Mouse (Mus musculus) heart, embryonic 10.5 days (tissue): ENCODE results near the gene Blvrb. TPM values are rescaled to one million over a fixed set of nuclear protein-coding genes. Genes with fewer than 3 reads are reported as not detected.

Source experiments
- DNase-seq: peaks from one replicate; pipeline ENCODE4 v3.0.0-alpha.2; 2017; ENCODE audit warnings: low spot score
- H3K27ac ChIP-seq: fragments of 300-500 bp; sonication (generic); 2 replicates; pipeline ENCODE4 v1.5.1; 2016; ENCODE audit warnings: mild to moderate bottlenecking
- H3K27me3 ChIP-seq: fragments of 300-500 bp; sonication (generic); 2 replicates; pipeline ENCODE4 v1.6.1; 2016; ENCODE audit warnings: mild to moderate bottlenecking; ENCODE audit not compliant: poor library complexity, insufficient read depth, severe bottlenecking
- H3K36me3 ChIP-seq: fragments of 300-500 bp; sonication (generic); 2 replicates; pipeline ENCODE4 v1.6.1; 2016; ENCODE audit warnings: mild to moderate bottlenecking, moderate library complexity
- H3K4me1 ChIP-seq: fragments of 300-500 bp; sonication (generic); 2 replicates; pipeline ENCODE4 v1.6.1; 2016; ENCODE audit warnings: mild to moderate bottlenecking
- H3K4me3 ChIP-seq: fragments of 300-500 bp; sonication (generic); 2 replicates; pipeline ENCODE4 v1.5.1; 2016; ENCODE audit warnings: mild to moderate bottlenecking, moderate library complexity
- H3K9me3 ChIP-seq: fragments of 300-500 bp; sonication (generic); 2 replicates; pipeline ENCODE4 v1.6.1; 2016; ENCODE audit warnings: mild to moderate bottlenecking, moderate library complexity
- WGBS: fragments of 180-500 bp; shearing (Covaris S2); methylation state at CpG from one replicate; pipeline ENCODE4 v1.1.7; 2016; 5-methylcytosine and 5-hydroxymethylcytosine counted together
- polyA plus RNA-seq: library from polyadenylated mRNA; unstranded; fragments of >200 nt; fragmentation: Nextera tagmentation; extraction: Ambion mirVana; gene quantifications from 2 replicates; pipeline ENCODE4 v1.2.1, GENCODE M21; 2016

Gene Blvrb
- 88.8 and 94.6 TPM in 2 replicates for polyA plus RNA-seq

DNA sequence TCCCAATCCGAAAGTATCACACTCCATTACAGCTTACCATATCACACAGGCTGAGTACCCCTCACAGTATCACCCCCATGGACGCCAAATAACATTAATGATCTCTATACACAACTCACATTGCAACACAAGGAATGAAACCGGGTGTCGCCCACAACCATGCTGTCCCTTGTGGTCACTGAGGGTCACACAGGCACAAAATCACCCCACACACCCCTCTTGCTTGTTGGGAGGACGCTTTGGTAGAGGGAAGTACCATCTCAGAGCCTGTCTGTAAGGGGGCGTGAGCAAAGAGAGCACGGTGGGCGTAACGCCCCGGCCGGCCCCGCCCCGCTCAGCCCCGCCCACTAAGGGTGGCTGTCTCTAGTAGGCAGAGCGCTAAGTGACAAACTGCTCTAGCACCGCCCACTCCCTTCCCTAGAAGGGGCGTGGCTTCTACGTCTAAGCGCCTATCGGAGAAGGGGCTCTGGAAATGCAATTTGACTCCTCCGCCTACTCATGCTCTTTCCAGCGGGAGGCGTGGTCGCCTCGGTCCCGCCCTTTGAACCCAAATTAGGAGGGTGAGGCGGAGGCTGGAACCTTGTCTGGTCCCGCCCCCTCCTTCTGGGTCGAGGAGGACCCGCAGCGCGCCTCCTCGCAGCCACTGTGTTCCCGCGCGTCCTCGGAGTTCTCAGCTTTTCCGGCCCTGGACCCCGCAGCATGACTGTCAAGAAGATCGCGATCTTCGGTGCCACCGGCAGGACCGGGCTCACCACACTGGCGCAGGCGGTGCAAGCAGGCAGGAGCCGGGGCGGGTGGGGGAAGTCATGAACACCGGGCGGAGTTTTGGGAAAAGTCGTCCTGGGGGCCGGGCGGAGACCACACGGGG lies at the start of gene Blvrb, which contains the start of gene Sptbn4:
Gene Blvrb, plus strand, starts transcription at position 560 of the 868 bp plus-strand sequence.
Gene Sptbn4, minus strand, starts transcription at position 268 of the 868 bp plus-strand sequence.
- peaks cover 31% of the 10 kb centered on the region for H3K27me3 ChIP-seq
- peak within 1 kb of the TSS; percentile 86 for H3K27ac ChIP-seq
- H3K36me3 ChIP-seq: no peaks in the 10 kb centered on the region
- WGBS: under 1% methylated on average over 54 of the region's 54 CpGs
- H3K9me3 ChIP-seq: no peaks in the 10 kb centered on the region
- H3K4me1 ChIP-seq: peaks cover 24% of the 10 kb centered on the region
- H3K4me3 ChIP-seq: peak within 1 kb of the TSS; percentile 73
- peak; percentile 100 for DNase-seq

DNA sequence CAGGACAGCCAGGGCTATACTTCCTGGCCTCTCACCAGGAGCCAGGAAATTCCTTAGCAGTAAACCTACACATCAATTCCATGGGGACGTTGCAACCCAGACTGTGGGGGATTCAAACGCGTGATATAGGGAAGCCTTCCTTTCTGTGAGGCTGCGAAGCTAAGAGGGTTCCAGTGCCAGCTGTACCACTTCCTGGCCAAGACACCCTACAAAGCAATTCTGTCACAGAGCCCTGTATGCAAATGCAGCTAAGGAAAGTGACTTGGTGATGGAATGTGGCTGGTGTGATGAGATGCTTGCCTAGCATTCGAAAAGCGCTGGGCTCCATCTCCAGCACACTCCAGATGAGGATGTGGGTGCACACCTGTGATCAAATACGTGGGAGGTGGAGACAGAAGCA lies 47.2 kb upstream of the Blvrb start:
- DNase-seq: no peak
- no peak overlapping the region for H3K27ac ChIP-seq
- 74% methylated on average over 7 of the region's 7 CpGs for WGBS
- H3K9me3 ChIP-seq: no peaks in the 10 kb centered on the region
- no peaks in the 10 kb centered on the region for H3K36me3 ChIP-seq
- H3K4me1 ChIP-seq: peaks cover 18% of the 10 kb centered on the region
- peaks cover 97% of the 10 kb centered on the region for H3K27me3 ChIP-seq
- no peak overlapping the region for H3K4me3 ChIP-seq

DNA sequence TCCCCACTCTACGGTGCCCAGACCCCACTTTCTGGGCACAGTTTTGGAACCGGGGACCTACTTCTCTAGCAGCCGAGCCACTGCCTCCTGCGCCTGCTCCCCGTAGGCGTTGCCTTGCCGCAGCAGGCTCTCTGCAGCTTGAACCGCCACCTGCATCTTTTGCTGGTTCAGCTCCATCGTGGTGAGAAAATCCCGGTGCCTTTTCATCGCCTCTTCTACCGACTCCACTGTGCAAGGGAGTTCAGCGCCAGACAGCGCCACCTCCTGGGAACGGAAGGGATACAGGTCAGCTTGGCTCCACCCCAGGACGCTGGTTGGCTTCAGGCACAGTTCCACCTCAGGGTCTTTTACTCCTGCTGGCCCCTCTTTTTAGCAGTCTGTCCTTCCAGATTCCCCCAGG lies 45.1 kb upstream of the Blvrb start:
- Histone ChIP-seq H3K9me3 (no peaks in the 10 kb centered on the region), H3K4me3 (no peak overlapping the region), H3K36me3 (no peaks in the 10 kb centered on the region), H3K4me1 (peaks cover 8% of the 10 kb centered on the region), H3K27ac (no peak overlapping the region), H3K27me3 (peaks cover 97% of the 10 kb centered on the region)
- DNase-seq: no peak
- WGBS: 10% methylated on average over 16 of the region's 16 CpGs

DNA sequence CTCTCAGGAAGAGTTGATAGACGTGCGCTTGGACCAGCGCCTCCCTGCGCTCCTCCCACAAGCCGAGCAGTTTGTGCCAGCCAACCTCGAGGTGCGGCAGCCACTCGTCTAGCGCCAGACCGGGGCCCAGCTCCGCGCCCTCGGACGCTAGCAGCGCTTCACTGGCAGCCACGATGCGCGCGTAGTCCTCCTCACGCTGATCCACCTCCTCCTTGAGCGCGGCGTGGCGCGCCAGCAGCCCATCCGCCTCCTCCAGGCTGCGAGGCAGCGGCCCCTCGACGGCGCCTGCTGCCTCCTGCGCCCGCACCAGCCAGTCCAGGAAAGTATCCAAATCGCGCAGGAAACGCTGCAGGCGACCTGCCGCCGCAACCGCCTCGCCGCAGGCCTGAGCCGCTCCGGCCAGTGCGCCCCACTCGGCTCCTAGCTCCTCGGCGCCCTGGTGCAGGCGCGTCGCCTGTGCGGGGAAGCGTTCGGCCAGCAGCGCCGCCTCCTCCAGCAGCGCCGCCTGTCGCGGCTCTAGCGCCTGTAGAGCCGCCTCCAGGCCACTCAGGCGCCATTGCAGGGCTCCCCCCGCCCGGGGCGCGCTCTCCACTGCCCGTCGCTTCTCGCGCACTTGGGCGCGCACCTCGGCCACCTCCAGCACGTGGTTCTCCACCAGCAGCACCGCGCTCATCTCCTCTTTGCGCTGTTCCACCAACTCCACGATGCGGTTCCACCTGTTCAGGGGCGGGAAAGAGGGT lies 43.4 kb upstream of the Blvrb start:
- H3K36me3 ChIP-seq: no peaks in the 10 kb centered on the region
- H3K4me1 ChIP-seq: peaks cover 21% of the 10 kb centered on the region
- H3K27me3 ChIP-seq: peaks cover 98% of the 10 kb centered on the region
- DNase-seq: no peak
- H3K4me3 ChIP-seq: peak overlapping the region; percentile 45
- H3K9me3 ChIP-seq: no peaks in the 10 kb centered on the region
- 5% methylated on average over 81 of the region's 81 CpGs for WGBS
- peak overlapping the region; percentile 29; the same call in 1 of the 2 replicates for H3K27ac ChIP-seq

DNA sequence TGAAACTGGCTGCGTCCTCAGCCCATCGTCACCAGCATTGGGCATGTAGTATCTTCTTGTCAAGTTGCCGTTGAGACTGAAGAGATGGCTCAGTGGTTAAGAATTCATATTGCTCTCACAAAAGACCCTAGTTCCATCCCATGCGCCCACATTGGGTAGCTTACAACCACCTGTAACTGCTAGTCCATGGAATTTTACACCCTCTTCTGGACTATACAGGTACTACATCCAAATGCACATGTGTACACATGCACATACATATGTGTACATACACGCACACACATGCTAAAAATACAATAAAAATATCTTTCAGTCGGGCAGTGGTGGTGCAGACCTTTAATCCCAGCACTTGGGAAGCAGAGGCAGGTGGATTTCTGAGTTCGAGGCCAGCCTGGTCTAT lies 41.3 kb upstream of the Blvrb start:
- DNase-seq: no peak
- Histone ChIP-seq H3K9me3 (no peaks in the 10 kb centered on the region), H3K4me1 (peaks cover 21% of the 10 kb centered on the region), H3K36me3 (no peaks in the 10 kb centered on the region), H3K4me3 (no peak overlapping the region), H3K27me3 (peaks cover 98% of the 10 kb centered on the region), H3K27ac (no peak overlapping the region)
- WGBS: 74% methylated on average over 7 of the region's 7 CpGs

DNA sequence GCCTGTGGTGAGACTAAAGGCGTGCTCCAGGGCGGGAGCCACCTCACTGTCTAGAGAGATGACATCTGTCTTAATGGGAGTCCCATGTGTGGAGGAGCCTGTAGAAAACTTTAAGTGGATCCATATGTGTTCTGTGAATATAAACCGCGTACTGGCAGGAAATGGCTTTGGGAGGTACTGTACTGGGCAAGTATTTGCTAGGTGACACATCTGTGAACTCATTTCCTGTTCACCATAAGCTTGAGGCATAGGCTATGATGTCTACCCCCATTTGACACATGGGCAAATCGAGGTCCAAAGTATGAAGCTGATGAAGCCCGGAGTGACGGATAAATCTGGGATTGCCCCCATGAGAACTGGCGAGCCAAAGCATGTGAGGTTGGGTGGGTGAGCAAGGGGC lies 40.0 kb upstream of the Blvrb start:
- peak overlapping the region; percentile 66 for H3K4me3 ChIP-seq
- 56% methylated on average over 8 of the region's 8 CpGs for WGBS
- H3K4me1 ChIP-seq: peaks cover 21% of the 10 kb centered on the region
- no peaks in the 10 kb centered on the region for H3K9me3 ChIP-seq
- H3K36me3 ChIP-seq: no peaks in the 10 kb centered on the region
- peaks cover 84% of the 10 kb centered on the region for H3K27me3 ChIP-seq
- DNase-seq: no peak
- H3K27ac ChIP-seq: no peak overlapping the region

DNA sequence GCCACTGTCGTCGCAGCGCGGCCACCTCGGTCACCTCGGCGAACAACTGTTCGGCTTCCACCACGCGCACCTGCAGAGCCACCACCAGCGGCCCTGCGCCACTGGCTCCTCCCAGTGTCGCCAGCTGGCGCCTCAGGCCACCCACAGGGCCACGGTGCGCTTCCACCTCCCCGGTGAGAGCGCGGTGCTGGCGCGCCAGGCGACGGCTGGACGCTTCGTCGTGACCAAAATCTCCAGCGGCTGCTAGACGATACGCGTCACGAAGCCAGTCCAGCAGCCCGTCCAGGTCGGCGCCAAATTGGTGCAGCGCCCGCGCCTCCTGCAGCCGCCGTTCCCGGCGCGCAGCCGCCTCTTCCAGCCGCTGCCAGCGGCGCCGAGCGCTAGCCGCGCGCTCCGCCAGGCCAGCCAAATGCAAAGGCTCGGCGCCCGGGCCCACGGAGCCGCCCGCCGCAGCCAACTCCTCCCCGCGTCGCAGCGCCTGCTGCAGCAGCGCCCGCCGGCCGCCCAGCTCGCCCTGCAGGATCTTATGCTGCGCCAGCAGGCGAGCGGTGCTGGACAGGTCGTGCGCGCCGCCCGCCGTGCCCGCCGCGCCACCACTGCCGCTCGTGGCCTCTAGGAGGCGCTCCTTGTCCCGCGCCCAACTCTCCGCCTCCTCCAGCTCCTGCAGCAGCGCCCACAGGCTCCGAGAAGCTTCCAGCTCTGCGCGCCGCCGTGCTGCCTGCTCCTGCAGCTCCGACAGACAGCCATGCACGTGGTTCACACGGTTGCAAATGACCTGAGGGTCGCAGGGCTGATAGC lies 39.2 kb upstream of the Blvrb start:
- under 1% methylated on average over 96 of the region's 96 CpGs for WGBS
- peak; percentile 86 for DNase-seq

DNA sequence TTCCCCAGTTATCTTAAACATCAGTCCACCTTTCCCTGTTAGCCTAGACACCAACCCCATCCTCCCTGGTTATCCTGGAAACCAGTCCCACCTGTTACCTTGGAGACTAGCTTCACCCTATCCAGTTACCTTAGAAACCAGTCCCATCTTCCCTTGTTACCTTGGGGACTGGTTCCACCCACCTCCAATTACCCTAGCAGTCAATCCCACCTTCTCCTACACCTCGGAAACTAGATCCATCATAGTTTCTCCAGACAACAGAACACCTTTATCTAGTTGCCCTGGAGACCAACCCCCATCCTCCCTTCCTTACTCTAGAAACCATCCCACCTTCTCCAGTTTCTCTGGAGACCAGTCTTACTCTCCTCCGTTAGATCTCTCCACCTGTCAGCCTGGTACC lies 30.6 kb upstream of the Blvrb start:
- peaks cover 20% of the 10 kb centered on the region for H3K27me3 ChIP-seq
- H3K4me1 ChIP-seq: no peaks in the 10 kb centered on the region
- H3K27ac ChIP-seq: no peak overlapping the region
- H3K9me3 ChIP-seq: 0 out of 2 replicates have a peak, but pooled peaks cover 1% of the 10 kb centered on the region
- no peaks in the 10 kb centered on the region for H3K36me3 ChIP-seq
- DNase-seq: no peak
- 65% methylated on average over 2 of the region's 2 CpGs for WGBS
- no peak overlapping the region for H3K4me3 ChIP-seq

More for the DNA sequence above, 39.2 kb upstream of the Blvrb start:
- Histone ChIP-seq H3K9me3 (no peaks in the 10 kb centered on the region), H3K36me3 (no peaks in the 10 kb centered on the region), H3K4me3 (peak overlapping the region; percentile 66), H3K27ac (no peak overlapping the region), H3K4me1 (peaks cover 21% of the 10 kb centered on the region), H3K27me3 (peaks cover 77% of the 10 kb centered on the region)

DNA sequence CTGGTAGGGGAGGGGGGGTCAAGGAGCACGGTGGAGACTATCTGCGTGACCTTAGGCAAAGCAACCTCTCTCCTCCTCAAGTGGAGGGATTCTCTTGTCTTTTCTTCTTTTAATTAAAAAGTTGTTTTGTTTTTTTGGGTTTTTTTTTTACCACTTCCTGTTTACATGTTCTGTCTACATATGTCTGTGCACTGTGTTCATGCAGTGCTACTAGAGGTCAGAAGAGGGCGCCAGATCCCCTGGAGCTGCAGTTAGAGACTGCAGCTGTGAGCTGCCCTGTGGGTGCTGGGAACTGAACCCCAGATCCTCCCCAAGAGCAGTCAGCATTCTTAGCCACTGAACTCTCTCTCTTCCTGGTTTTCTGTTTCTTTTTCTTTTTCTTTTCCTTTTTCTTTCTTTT lies 28.7 kb upstream of the Blvrb start:
- WGBS: 65% methylated on average over 3 of the region's 3 CpGs
- no peak overlapping the region for H3K27ac ChIP-seq
- H3K9me3 ChIP-seq: 0 out of 2 replicates have a peak, but pooled peaks cover 5% of the 10 kb centered on the region
- H3K4me1 ChIP-seq: no peaks in the 10 kb centered on the region
- peaks cover 20% of the 10 kb centered on the region for H3K27me3 ChIP-seq
- no peak for DNase-seq
- H3K36me3 ChIP-seq: no peaks in the 10 kb centered on the region
- H3K4me3 ChIP-seq: no peak overlapping the region

DNA sequence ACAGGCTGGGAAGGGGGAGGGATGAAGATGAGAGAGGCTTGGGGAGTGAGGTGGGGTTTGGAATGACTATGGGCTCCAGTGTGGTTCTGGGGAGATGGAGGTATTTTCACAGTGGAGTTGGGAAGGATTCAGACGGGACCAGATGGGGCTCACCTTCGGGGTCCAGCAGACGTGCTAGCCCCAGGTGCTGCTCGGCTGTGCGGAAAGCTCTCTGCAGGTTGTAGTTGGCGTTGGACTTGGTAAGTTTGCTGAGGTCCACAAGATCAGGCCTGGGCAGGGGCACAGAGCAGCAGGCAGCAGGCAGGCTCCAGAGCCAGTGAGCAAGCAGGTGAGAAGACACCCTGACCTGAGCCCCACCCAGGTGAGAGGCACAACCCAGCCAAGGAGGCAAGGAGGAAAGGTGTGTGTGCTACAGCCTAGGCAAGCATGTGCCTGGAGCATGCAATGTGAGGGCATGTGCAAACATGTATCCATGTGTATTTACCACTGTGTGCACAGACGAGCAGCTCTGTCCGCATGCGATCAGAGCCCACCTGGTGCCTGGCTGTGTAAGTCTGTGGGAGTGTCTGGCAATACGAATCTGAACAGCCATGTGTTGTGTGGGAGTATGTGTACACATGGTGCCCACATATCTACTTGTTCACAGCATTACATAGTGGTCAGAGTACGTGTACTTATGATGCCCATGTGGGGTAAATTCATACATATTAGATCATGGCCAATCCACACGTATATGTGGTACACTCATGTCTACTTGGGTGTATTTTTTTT lies 24.0 kb upstream of the Blvrb start:
- Histone ChIP-seq H3K4me3 (no peak overlapping the region), H3K4me1 (no peaks in the 10 kb centered on the region), H3K27me3 (no peaks in the 10 kb centered on the region), H3K9me3 (0 out of 2 replicates have a peak, but pooled peaks cover 5% of the 10 kb centered on the region), H3K36me3 (no peaks in the 10 kb centered on the region), H3K27ac (no peak overlapping the region)
- WGBS: 76% methylated on average over 12 of the region's 12 CpGs
- DNase-seq: no peak

DNA sequence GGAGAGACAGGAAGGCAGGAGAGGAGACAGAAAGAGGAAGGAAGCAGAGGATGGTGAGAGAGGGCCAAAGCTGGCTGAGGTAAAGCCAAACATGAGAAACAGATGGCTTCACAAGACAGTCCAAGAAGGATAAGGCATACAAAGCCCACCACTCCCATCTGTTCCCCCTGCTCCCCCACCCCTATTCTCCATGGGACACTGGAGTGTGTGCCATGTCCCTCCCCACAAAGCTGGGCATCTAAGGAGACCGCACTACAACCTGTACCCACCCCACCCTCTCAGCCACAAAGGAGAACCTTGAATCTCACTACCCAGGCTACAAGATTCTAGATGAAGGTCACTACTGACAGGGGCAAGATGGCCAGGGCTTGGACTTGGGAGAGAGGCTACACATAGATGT lies 20.4 kb upstream of the Blvrb start:
- H3K9me3 ChIP-seq: 0 out of 2 replicates have a peak, but pooled peaks cover 2% of the 10 kb centered on the region
- no peak for DNase-seq
- H3K36me3 ChIP-seq: no peaks in the 10 kb centered on the region
- H3K4me3 ChIP-seq: no peak overlapping the region
- H3K27ac ChIP-seq: no peak overlapping the region
- no peaks in the 10 kb centered on the region for H3K4me1 ChIP-seq
- H3K27me3 ChIP-seq: no peaks in the 10 kb centered on the region; the same call in 1 of the 2 replicates
- WGBS: 89% methylated on average over 1 of the region's 1 CpGs

DNA sequence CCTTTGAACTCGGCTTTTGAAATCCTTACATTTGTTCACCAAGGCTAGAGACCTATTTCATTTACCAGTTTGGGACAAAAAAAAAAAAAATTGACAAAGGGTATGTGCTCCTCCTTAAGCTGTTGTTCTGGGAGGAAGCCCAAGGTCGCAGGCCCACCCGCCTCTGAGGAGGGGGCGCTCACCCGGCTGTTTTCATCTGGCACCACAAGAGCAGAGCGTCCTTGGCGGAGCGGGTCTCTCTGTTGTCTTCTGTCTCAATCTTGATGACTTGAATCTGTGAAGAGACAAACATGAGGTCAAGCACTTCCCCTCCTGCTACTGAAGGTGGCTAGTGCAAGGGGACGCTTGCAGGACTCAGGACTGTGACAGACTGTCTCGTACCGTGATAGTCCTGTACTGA lies 19.8 kb upstream of the Blvrb start:
- H3K27me3 ChIP-seq: peaks cover 6% of the 10 kb centered on the region
- H3K27ac ChIP-seq: no peak overlapping the region
- H3K9me3 ChIP-seq: no peaks in the 10 kb centered on the region
- 72% methylated on average over 11 of the region's 11 CpGs for WGBS
- no peaks in the 10 kb centered on the region for H3K4me1 ChIP-seq
- H3K36me3 ChIP-seq: no peaks in the 10 kb centered on the region
- no peak for DNase-seq
- H3K4me3 ChIP-seq: no peak overlapping the region
